Mouse (Mus musculus) limb, embryonic 10.5 days (tissue): ENCODE data around the gene Tuft1. TPM values are rescaled to one million over a fixed set of nuclear protein-coding genes. Genes with fewer than 3 reads are reported as not detected.
"Not testable (repeated sequence)": the region's sequence is repeated elsewhere in the genome, so short reads cannot be mapped to it uniquely, and the experiment has no call there.

Experiments
- DNase-seq: peaks from one replicate; pipeline ENCODE4 v3.0.0-alpha.2; 2017; ENCODE audit warnings: low spot score
- H3K27ac ChIP-seq: fragments of 300-500 bp; sonication (generic); 2 replicates; pipeline ENCODE4 v1.5.1; 2016; ENCODE audit warnings: mild to moderate bottlenecking
- H3K27me3 ChIP-seq: fragments of 300-500 bp; sonication (generic); 2 replicates; pipeline ENCODE4 v1.6.1; 2016; ENCODE audit warnings: low read depth, mild to moderate bottlenecking; ENCODE audit not compliant: poor library complexity, severe bottlenecking
- H3K36me3 ChIP-seq: fragments of 300-500 bp; sonication (generic); 2 replicates; pipeline ENCODE4 v1.6.1; 2016; ENCODE audit warnings: mild to moderate bottlenecking, moderate library complexity
- H3K4me1 ChIP-seq: fragments of 300-500 bp; sonication (generic); 2 replicates; pipeline ENCODE4 v1.6.1; 2016
- H3K4me3 ChIP-seq: fragments of 300-500 bp; sonication (generic); 2 replicates; pipeline ENCODE4 v1.5.1; 2016; ENCODE audit warnings: mild to moderate bottlenecking, moderate library complexity
- H3K9me3 ChIP-seq: fragments of 300-500 bp; sonication (generic); replicated peaks from 2 replicates; pipeline ENCODE4 v1.6.1; 2016; ENCODE audit warnings: mild to moderate bottlenecking
- WGBS: fragments of 180-500 bp; shearing (Covaris S2); methylation state at CpG from one replicate; pipeline ENCODE4 v1.1.7; 2016; 5-methylcytosine and 5-hydroxymethylcytosine counted together
- polyA plus RNA-seq: library from polyadenylated mRNA; unstranded; fragments of >200 nt; fragmentation: Nextera tagmentation; extraction: Ambion mirVana; gene quantifications from 2 replicates; pipeline ENCODE4 v1.2.1, GENCODE M21; 2016

Gene Tuft1
- polyA plus RNA-seq, 1 experiment from 2014 or later: 4.1 TPM

DNA sequence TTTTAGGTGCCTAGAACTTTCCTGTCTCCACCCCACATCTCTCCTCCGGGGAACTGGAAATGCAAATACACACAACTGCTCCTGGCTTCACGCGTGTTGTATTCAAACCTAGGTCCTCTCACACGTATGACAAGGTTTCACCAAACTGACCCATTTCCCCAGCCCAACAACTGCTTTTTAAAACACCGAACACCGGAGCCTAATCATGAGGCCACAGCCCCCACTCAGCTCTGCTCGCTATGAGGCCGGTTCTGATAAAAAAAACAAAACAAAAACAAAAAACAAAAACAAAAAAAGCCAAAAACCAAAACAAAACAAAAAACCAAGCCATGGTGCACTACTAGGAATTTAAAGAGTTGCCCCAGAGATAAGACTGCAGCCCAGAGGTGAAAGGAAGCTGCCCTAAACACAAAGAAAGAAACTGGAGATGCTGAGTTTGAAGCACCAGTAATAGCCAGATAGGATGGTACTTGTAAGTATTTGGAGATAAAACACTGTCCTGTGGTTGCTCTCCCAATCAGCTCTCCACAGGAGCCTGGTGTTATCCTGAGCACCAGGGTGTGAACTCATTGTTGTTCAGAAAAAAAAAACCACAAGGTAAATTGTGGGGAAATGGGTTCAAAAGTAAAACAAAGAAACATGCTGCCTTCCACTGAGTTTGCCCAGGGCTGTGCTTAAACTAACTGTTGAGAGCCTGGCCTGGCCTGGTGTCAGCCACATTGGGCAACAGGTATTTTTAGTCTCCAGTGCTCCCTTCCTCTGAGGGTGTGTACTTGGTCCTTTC lies 27.5 kb upstream of the Tuft1 start:
- H3K9me3 ChIP-seq, H3K27ac ChIP-seq, H3K27me3 ChIP-seq, H3K36me3 ChIP-seq, DNase-seq, H3K4me1 ChIP-seq, H3K4me3 ChIP-seq: not testable (repeated sequence)
- 90% methylated on average over 8 of the region's 8 CpGs for WGBS

- WGBS: 87% methylated on average over 6 of the region's 6 CpGs
- Histone ChIP-seq H3K36me3 (no peaks in the 10 kb centered on the region), H3K9me3 (no peaks in the 10 kb centered on the region), H3K27ac (no peak overlapping the region), H3K4me3 (no peak overlapping the region), H3K27me3 (no peaks in the 10 kb centered on the region), H3K4me1 (no peaks in the 10 kb centered on the region)
- no peak for DNase-seq
Measured at GRCm38 (mm10) chr3:94683646-94684045, 25.0 kb upstream of the Tuft1 start.

- H3K4me3 ChIP-seq: no peak overlapping the region
- no peaks in the 10 kb centered on the region for H3K9me3 ChIP-seq
- H3K27ac ChIP-seq: no peak overlapping the region
- no peak for DNase-seq
- H3K36me3 ChIP-seq: no peaks in the 10 kb centered on the region
- no peaks in the 10 kb centered on the region for H3K4me1 ChIP-seq
- 93% methylated on average over 16 of the region's 16 CpGs for WGBS
- H3K27me3 ChIP-seq: no peaks in the 10 kb centered on the region
Measured at GRCm38 (mm10) chr3:94680783-94681182, 22.1 kb upstream of the Tuft1 start.

DNA sequence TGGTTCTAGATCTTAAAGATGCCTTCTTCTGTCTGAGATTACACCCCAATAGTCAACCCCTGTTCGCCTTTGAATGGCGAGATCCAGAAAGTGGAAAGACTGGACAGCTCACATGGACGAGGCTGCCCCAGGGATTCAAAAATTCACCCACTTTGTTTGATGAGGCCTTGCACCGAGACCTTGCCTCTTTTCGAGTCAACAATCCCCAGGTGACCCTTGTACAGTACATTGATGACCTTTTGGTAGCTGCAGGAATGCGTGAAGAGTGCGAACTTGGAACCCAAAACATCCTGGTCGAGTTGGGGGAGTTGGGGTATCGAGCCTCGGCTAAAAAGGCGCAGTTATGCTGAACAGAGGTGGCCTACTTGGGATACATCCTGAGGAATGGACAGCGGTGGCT lies 21.4 kb upstream of the Tuft1 start:
- not testable (repeated sequence) for H3K27me3 ChIP-seq, H3K4me1 ChIP-seq, H3K4me3 ChIP-seq, H3K27ac ChIP-seq, H3K9me3 ChIP-seq, DNase-seq, H3K36me3 ChIP-seq
- WGBS: 93% methylated on average over 12 of the region's 12 CpGs

DNA sequence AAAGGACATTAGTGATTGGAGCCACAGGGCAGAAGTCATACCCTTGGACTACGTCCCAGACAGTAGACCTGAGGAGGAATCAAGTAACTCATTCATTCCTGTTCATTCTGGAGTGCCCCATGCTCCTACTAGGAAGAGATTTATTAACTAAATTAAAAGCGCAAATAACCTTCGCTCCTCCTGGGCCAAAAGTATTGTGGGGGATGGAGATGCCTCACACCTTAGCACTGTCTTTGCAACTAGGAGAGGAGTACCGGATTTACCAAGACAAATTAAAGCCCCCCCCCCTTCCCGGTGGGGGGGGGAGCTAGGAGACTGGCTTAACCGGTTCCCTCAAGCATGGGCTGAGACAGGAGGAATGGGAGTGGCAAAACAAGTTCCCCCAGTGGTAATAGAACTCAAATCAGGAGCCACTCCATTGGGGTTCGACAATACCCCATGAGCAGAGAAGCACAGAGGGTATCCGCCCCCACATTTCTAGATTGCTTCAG lies 20.7 kb upstream of the Tuft1 start:
- no peaks in the 10 kb centered on the region for H3K36me3 ChIP-seq
- no peaks in the 10 kb centered on the region for H3K27me3 ChIP-seq
- no peaks in the 10 kb centered on the region for H3K4me1 ChIP-seq
- H3K4me3 ChIP-seq: no peak overlapping the region
- 75% methylated on average over 8 of the region's 8 CpGs for WGBS
- DNase-seq: no peak
- no peaks in the 10 kb centered on the region for H3K9me3 ChIP-seq
- no peak overlapping the region for H3K27ac ChIP-seq

- not testable (repeated sequence) for DNase-seq, H3K27ac ChIP-seq, H3K9me3 ChIP-seq, H3K4me3 ChIP-seq, H3K27me3 ChIP-seq, H3K4me1 ChIP-seq, H3K36me3 ChIP-seq
- WGBS: 87% methylated on average over 9 of the region's 9 CpGs
Measured at GRCm38 (mm10) chr3:94675101-94675500, 16.4 kb upstream of the Tuft1 start.

- not testable (repeated sequence) for H3K4me3 ChIP-seq, H3K9me3 ChIP-seq, H3K27ac ChIP-seq, H3K36me3 ChIP-seq, H3K27me3 ChIP-seq, DNase-seq, H3K4me1 ChIP-seq
- 32% methylated on average over 7 of the region's 7 CpGs for WGBS
Measured at GRCm38 (mm10) chr3:94665896-94666295, 7.2 kb upstream of the Tuft1 start.

GRCm38 (mm10) chr3:94665060-94665802 lies 6.6 kb upstream of the Tuft1 start:
- not testable (repeated sequence) for H3K9me3 ChIP-seq, H3K4me3 ChIP-seq, H3K4me1 ChIP-seq, DNase-seq, H3K27ac ChIP-seq, H3K27me3 ChIP-seq, H3K36me3 ChIP-seq
- whole genome bisulfite sequencing: 57% methylated on average over 5 of the region's 5 CpGs

DNA sequence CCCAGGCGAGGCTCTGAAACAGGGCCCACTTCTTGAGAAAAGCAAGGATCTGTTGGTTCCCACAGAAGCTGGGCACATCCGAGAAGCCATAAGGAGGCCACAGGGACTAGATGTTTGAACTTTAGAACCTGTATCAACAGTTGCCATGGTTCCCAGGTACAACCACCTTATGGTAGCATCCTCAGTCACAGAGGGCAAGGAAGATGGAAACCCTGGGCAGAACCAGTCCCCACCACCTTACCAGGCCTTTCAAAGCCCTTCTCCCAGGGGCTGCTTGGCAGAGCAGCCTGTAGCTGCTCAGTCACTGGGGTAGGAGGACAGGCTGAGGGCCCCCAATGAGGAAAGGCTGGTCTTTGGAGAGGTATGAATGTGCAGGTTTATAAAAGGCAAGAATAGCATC lies 2.2 kb upstream of the Tuft1 start:
- not testable (repeated sequence) for H3K4me1 ChIP-seq, H3K27ac ChIP-seq, H3K36me3 ChIP-seq, H3K4me3 ChIP-seq, H3K9me3 ChIP-seq, DNase-seq
- WGBS: 83% methylated on average over 2 of the region's 2 CpGs
- peaks cover 20% of the 10 kb centered on the region; the same call in 1 of the 2 replicates for H3K27me3 ChIP-seq

GRCm38 (mm10) chr3:94659142-94659748 lies 573 bp upstream of the Tuft1 start:
- not testable (repeated sequence) for DNase-seq, H3K27ac ChIP-seq, H3K4me1 ChIP-seq, H3K9me3 ChIP-seq, H3K36me3 ChIP-seq, H3K4me3 ChIP-seq
- H3K27me3 ChIP-seq: peaks cover 20% of the 10 kb centered on the region; the same call in 1 of the 2 replicates
- WGBS: 26% methylated on average over 8 of the region's 10 CpGs

- 3% methylated on average over 25 of the region's 47 CpGs for WGBS
- DNase-seq: peak; percentile 40
- not testable (repeated sequence) for H3K9me3 ChIP-seq, H3K27ac ChIP-seq, H3K4me1 ChIP-seq, H3K36me3 ChIP-seq
- Histone ChIP-seq H3K27me3 (peaks cover 20% of the 10 kb centered on the region; the same call in 1 of the 2 replicates), H3K4me3 (peak overlapping the region; percentile 49)
Measured at GRCm38 (mm10) chr3:94657852-94658739, 576 bp downstream of the Tuft1 start.

DNA sequence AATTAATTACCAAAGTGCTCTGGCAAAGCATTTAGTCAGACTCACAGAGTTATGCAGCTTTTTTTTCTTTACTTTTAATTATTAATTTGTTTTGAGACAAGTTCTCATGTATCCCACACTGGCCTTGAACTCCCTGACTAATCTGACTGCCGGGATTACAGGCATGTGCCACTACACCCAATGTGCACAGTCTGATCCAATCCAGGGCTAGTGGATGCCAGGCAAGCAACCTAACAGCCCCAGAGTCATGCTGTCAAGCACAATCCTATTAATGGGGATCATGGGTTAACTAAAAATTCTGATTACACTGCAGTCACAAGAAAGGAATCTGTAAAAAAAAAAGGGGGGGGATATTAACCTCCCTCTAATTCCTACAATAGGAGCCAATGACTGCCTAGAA lies 4.7 kb downstream of the Tuft1 start:
- not testable (repeated sequence) for H3K27ac ChIP-seq, H3K9me3 ChIP-seq, H3K36me3 ChIP-seq, H3K4me3 ChIP-seq, DNase-seq
- Histone ChIP-seq H3K4me1 (peaks cover 22% of the 10 kb centered on the region), H3K27me3 (peaks cover 11% of the 10 kb centered on the region; the same call in 1 of the 2 replicates)
- 80% methylated on average over 1 of the region's 1 CpGs for WGBS
